Mouse (Mus musculus) cerebellum, adult 2 months (tissue): ENCODE results near the gene Glt8d2. TPM values are rescaled to one million over a fixed set of nuclear protein-coding genes. Genes with fewer than 3 reads are reported as not detected.

Experiments
- DNase-seq, 2 experiments: peaks; one replicate each; pipeline ENCODE4 v3.0.0; 2021
- H3K27ac ChIP-seq: fragments of 200-500 bp; 2 replicates; pipeline ENCODE4 v1.5.1; 2012; ENCODE audit warnings: low read length, control low read depth, inconsistent platforms; ENCODE audit not compliant: insufficient read depth
- H3K27me3 ChIP-seq: fragments of 200-500 bp; 2 replicates; pipeline ENCODE4 v1.6.1; 2012; ENCODE audit warnings: inconsistent platforms, mild to moderate bottlenecking, low read length, moderate library complexity; ENCODE audit not compliant: control insufficient read depth, insufficient read depth
- H3K4me1 ChIP-seq: fragments of 200-500 bp; 2 replicates; pipeline ENCODE4 v1.6.1; 2011; ENCODE audit warnings: low read length; ENCODE audit not compliant: control insufficient read depth, insufficient read depth
- H3K4me3 ChIP-seq: fragments of 200-500 bp; replicated peaks from 2 replicates; pipeline ENCODE3; 2011; ENCODE audit warnings: mild to moderate bottlenecking, low read depth, low read length, control low read depth; ENCODE audit not compliant: insufficient read depth
- CTCF ChIP-seq: fragments of 200-500 bp; IDR thresholded peaks from 2 replicates; pipeline ENCODE4 v1.5.1; 2011; ENCODE audit warnings: low read depth, mild to moderate bottlenecking, control low read depth, low read length, moderate library complexity, borderline replicate concordance; ENCODE audit not compliant: insufficient read depth
- POLR2A ChIP-seq: fragments of 200-500 bp; IDR thresholded peaks from 2 replicates; pipeline ENCODE4 v1.6.1; 2011; ENCODE audit warnings: low read length, control low read depth, borderline replicate concordance; ENCODE audit not compliant: insufficient read depth
- WGBS: fragments of 180-500 bp; shearing (Covaris S2); methylation state at CpG from one replicate; pipeline ENCODE4 v1.1.7; 2018; 5-methylcytosine and 5-hydroxymethylcytosine counted together
- polyA plus RNA-seq: library from polyadenylated mRNA; depleted of rRNA; stranded (reverse); fragments of >200 nt; gene quantifications from 2 replicates; pipeline ENCODE4 v1.2.3, GENCODE M21; 2012; rRNA removed

The Glt8d2 gene
- polyA plus RNA-seq: 1.1 TPM in 2 replicates

DNA sequence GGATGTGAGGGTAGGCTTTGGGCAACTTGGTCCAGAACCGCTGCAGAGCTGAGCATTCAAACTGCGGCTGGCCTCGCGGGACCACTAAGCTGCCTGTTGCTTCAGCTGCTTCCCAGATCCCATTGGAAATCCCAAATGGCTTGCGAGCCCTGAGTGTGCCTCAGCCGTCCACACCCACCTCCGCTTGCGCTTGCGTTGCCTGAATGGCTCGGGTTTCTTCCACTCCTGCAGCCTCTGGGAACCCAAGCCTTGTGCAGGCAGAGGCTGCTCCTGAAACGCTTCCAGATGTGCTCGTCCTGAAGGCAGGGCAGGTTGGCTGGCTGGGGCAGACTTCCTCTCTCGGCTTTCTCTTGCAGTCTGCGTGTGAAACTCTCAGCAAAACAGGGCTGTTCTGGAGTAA is at the start of gene Glt8d2:
Gene Glt8d2 (minus strand): TSS at position 157 of the 400 bp plus-strand sequence.
- TF ChIP-seq POLR2A: no peak
- no peak for TF ChIP-seq CTCF

DNA sequence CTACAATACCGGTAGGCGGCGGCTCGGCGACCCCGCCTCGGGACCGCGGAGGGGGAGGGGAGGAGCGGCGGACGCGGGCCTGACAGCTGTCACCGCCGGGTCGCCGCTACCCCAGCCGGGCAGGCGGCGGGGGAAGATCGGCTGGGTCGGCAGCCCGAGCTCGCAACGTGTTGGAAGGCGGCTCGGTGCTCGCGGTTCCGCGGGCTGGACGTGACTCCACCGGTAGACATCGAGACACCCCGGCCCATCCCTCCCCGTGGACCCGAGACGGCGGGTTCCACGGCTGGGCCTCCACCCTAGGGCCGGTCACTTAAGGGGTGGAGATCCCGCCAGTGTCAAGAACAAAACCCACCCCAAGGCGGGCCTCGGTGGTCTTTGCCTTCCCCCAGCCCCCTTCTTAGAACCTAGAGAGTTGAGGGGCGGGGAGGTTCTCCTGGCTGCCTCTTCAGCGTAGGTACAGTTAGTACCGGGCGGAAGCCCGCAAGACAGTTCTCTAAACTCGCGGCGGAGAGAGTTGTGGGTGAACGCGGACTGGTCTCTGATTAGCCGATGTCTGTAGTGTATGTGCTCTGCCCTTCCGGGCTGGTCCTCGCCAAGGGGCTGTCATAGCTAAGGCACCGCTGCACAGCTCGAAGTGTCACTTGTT is 9.0 kb upstream of the Glt8d2 start:
- under 1% methylated on average over 58 of the region's 59 CpGs for WGBS

More for the DNA sequence above, at the start of gene Glt8d2:
- Histone ChIP-seq H3K27me3 (no peaks in the 10 kb centered on the region), H3K4me1 (no peaks in the 10 kb centered on the region), H3K27ac (no peak within 1 kb of the TSS), H3K4me3 (no peak within 1 kb of the TSS)
- no peak for DNase-seq
- WGBS: 26% methylated on average over 14 of the region's 14 CpGs

GRCm38 (mm10) chr10:82698712-82699261 is 8.3 kb upstream of the Glt8d2 start:
- H3K4me3 ChIP-seq: peak overlapping the region; percentile 86
- no peak for TF ChIP-seq CTCF
- TF ChIP-seq POLR2A: peak; percentile 78
- peaks cover 7% of the 10 kb centered on the region; the same call in 1 of the 2 replicates for H3K4me1 ChIP-seq
- peak overlapping the region; percentile 89 for H3K27ac ChIP-seq
- peak; percentile 90 to 92 for DNase-seq
- under 1% methylated on average over 41 of the region's 42 CpGs for WGBS
- no peaks in the 10 kb centered on the region for H3K27me3 ChIP-seq

More for the DNA sequence above, 9.0 kb upstream of the Glt8d2 start:
- TF ChIP-seq CTCF (no peak), POLR2A (no peak)
- Histone ChIP-seq H3K4me1 (peaks cover 7% of the 10 kb centered on the region; the same call in 1 of the 2 replicates), H3K27ac (peak overlapping the region; percentile 55), H3K27me3 (no peaks in the 10 kb centered on the region), H3K4me3 (peak overlapping the region; percentile 86)
- no peak for DNase-seq

GRCm38 (mm10) chr10:82697305-82697898 is 7.0 kb upstream of the Glt8d2 start:
- H3K4me3 ChIP-seq: no peak overlapping the region
- DNase-seq: no peak
- H3K4me1 ChIP-seq: peaks cover 7% of the 10 kb centered on the region; the same call in 1 of the 2 replicates
- H3K27me3 ChIP-seq: no peaks in the 10 kb centered on the region
- 89% methylated on average over 3 of the region's 3 CpGs for WGBS
- 0 out of 2 replicates have a peak overlapping the region, but pooled peaks have one; percentile 34 for H3K27ac ChIP-seq
- TF ChIP-seq POLR2A: no peak
- TF ChIP-seq CTCF: no peak

DNA sequence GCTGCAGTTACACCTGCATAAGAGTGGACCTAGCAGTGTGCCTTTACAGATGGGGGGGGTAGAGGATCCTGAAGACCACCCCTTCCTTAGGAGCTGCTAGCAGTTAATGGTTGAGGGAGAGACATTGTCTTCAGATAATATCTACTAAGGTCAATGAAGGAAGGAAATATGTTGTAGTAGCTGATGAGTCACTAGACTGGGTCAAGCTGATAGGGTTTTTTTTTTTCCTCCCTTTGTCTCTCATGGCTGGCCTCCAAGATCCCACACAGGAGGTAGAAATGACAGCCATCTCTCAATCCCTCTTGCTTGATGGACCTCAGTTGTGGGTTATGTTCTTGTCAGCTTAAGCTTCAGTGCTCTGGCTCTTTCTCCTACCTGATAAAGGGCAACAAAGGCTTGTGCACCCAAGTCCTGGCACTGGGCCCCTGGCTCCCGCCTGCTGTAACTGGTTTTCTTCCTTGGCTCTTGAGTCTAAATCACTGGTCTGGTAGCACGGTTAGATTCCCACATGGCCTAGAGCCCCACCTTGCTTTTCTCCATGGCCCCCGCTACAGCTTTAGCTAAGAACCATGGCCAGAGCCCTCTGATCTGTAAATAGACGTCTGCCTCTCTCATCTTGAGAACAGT is 6.1 kb upstream of the Glt8d2 start:
- Histone ChIP-seq H3K4me3 (no peak overlapping the region), H3K4me1 (peaks cover 7% of the 10 kb centered on the region; the same call in 1 of the 2 replicates), H3K27me3 (no peaks in the 10 kb centered on the region), H3K27ac (peak overlapping the region; percentile 34)
- WGBS: 30% methylated on average over 4 of the region's 4 CpGs
- TF ChIP-seq POLR2A (no peak), CTCF (no peak)
- peak; percentile 30 to 32 for DNase-seq

GRCm38 (mm10) chr10:82695956-82696355 is 5.5 kb upstream of the Glt8d2 start, which contains the start of gene Hcfc2:
TSS of gene Hcfc2 (plus strand) at chr10:82696160.
- H3K4me3 ChIP-seq: no peak within 1 kb of the TSS
- 91% methylated on average over 5 of the region's 5 CpGs for WGBS
- DNase-seq: no peak

DNA sequence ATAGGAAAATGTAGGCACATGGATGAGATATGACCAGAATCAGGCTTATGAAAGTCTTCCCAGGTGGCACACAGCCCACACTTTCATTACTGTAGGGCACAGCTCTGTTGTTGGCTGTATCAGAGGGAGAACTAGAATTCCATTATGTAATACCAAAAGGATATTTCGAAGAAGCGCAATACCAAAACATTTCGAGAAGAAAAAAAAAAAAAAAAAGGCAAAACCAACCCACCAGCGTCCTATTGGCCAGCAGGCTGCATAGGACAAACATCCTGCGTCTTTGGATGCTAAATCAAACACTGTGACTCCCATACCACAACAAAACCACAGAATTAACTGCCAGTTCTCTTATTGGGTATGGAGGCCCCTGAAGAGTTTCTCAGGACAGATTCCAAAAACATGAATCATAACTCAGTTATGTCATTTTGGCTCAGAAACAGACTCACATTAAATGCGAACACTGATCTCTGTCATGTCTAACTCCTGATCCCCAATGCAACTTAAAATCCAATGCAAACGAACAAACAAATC is 704 bp downstream of the Glt8d2 start:
- no peak overlapping the region for H3K4me3 ChIP-seq

More at GRCm38 (mm10) chr10:82695956-82696355, 5.5 kb upstream of the Glt8d2 start, which contains the start of gene Hcfc2:
- TF ChIP-seq CTCF (no peak), POLR2A (no peak)
- Histone ChIP-seq H3K27me3 (no peaks in the 10 kb centered on the region), H3K4me1 (peaks cover 7% of the 10 kb centered on the region; the same call in 1 of the 2 replicates), H3K27ac (peak within 1 kb of the TSS; percentile 34)

More for the DNA sequence above, 704 bp downstream of the Glt8d2 start:
- no peak for DNase-seq
- 57% methylated on average over 7 of the region's 7 CpGs for WGBS
- H3K27me3 ChIP-seq: no peaks in the 10 kb centered on the region
- TF ChIP-seq CTCF: no peak
- no peak for TF ChIP-seq POLR2A
- no peaks in the 10 kb centered on the region for H3K4me1 ChIP-seq
- H3K27ac ChIP-seq: no peak overlapping the region
